Mouse (Mus musculus) heart, embryonic 14.5 days (tissue): ENCODE measurements around the gene Thrb. TPM values are rescaled to one million over a fixed set of nuclear protein-coding genes. Genes with fewer than 3 reads are reported as not detected.

Source experiments
- ATAC-seq: fragments of 200-750 bp; cut with Nextera tagmentation; 2 replicates; pipeline ENCODE4 v1.8.0; 2017; ENCODE audit warnings: low read depth, moderate TSS enrichment; ENCODE audit not compliant: insufficient number of reproducible peaks, insufficient read depth, low FRiP score
- H3K27ac ChIP-seq, 2 experiments: fragments of 200-500 bp in 1 of 2; fragments of 300-500 bp in 1 of 2; sonication (generic) in 1 of 2; replicated peaks in 1 of 2; 2 replicates each; pipeline ENCODE4 v1.5.1; 2012 to 2014; ENCODE audit warnings: low read depth in 2 of 2, low read length in 2 of 2, control low read depth in 1 of 2, mild to moderate bottlenecking in 1 of 2, mixed read lengths in 1 of 2; ENCODE audit not compliant: control insufficient read depth in 1 of 2, insufficient read depth in 1 of 2
- H3K27me3 ChIP-seq: fragments of 300-500 bp; sonication (generic); 2 replicates; pipeline ENCODE4 v1.6.1; 2014; ENCODE audit warnings: mild to moderate bottlenecking, low read length, control low read depth; ENCODE audit not compliant: control insufficient read depth, insufficient read depth
- H3K36me3 ChIP-seq: fragments of 300-500 bp; sonication (generic); 2 replicates; pipeline ENCODE4 v1.6.1; 2014; ENCODE audit warnings: mild to moderate bottlenecking, control low read depth, low read length, mixed read lengths; ENCODE audit not compliant: control insufficient read depth, insufficient read depth
- H3K4me1 ChIP-seq, 2 experiments: fragments of 200-500 bp in 1 of 2; fragments of 300-500 bp in 1 of 2; sonication (generic) in 1 of 2; 2 replicates each; pipeline ENCODE4 v1.6.1; 2012 to 2014; ENCODE audit warnings: low read length in 2 of 2, control low read depth in 1 of 2, mixed read lengths in 1 of 2; ENCODE audit not compliant: control insufficient read depth in 2 of 2, insufficient read depth in 2 of 2
- H3K4me2 ChIP-seq: fragments of 300-500 bp; sonication (generic); 2 replicates; pipeline ENCODE4 v1.6.1; 2014; ENCODE audit warnings: mild to moderate bottlenecking, low read length
- H3K4me3 ChIP-seq, 2 experiments: fragments of 200-500 bp in 1 of 2; fragments of 300-500 bp in 1 of 2; sonication (generic) in 1 of 2; 2 replicates each; pipeline ENCODE4 v1.5.1; 2012 to 2014; ENCODE audit warnings: low read length in 2 of 2, mild to moderate bottlenecking in 2 of 2, control low read depth in 1 of 2, low read depth in 1 of 2, moderate library complexity in 1 of 2; ENCODE audit not compliant: control insufficient read depth in 1 of 2, insufficient read depth in 1 of 2
- H3K9ac ChIP-seq: fragments of 300-500 bp; sonication (generic); 2 replicates; pipeline ENCODE4 v1.6.1; 2014; ENCODE audit warnings: mild to moderate bottlenecking, low read length
- H3K9me3 ChIP-seq: fragments of 300-500 bp; sonication (generic); 2 replicates; pipeline ENCODE4 v1.6.1; 2016; ENCODE audit warnings: low read length, control low read depth; ENCODE audit not compliant: control insufficient read depth
- WGBS: fragments of 180-500 bp; shearing (Covaris S2); extraction: QIAGEN DNeasy Blood & Tissue Kit; methylation state at CpG from one replicate; pipeline ENCODE4 v1.1.7; 2014; 5-methylcytosine and 5-hydroxymethylcytosine counted together
- polyA plus RNA-seq: library from polyadenylated mRNA; unstranded; fragments of >200 nt; fragmentation: Nextera tagmentation; extraction: Ambion mirVana; gene quantifications from 2 replicates; pipeline ENCODE4 v1.2.1, GENCODE M21; 2014

The Thrb gene
- polyA plus RNA-seq, 1 experiment from 2014 or later: 1.5 TPM

- H3K4me1 ChIP-seq: no peaks in the 10 kb centered on the region
- 66% methylated on average over 5 of the region's 5 CpGs for whole genome bisulfite sequencing
- H3K36me3 ChIP-seq: no peaks in the 10 kb centered on the region
- peaks cover 8% of the 10 kb centered on the region; the same call in 1 of the 2 replicates for H3K9me3 ChIP-seq
- H3K9ac ChIP-seq: no peak overlapping the region
- no peak overlapping the region for H3K4me2 ChIP-seq
- no peaks in the 10 kb centered on the region for H3K27me3 ChIP-seq
- no peak overlapping the region for H3K27ac ChIP-seq
- ATAC-seq: no peak
- H3K4me3 ChIP-seq: no peak overlapping the region
These were observed 402.2 kb downstream of the Thrb start for GRCm38 (mm10) chr14:18062082-18062772.
